Mouse (Mus musculus): ENCODE measurements at regions not wholly inside any gene's neighbourhood (a gene's known extent, or its start where the extent isn't known, plus 50 kb on each side); places are given as distances from the start of the nearest gene placed in this dataset.

DNA sequence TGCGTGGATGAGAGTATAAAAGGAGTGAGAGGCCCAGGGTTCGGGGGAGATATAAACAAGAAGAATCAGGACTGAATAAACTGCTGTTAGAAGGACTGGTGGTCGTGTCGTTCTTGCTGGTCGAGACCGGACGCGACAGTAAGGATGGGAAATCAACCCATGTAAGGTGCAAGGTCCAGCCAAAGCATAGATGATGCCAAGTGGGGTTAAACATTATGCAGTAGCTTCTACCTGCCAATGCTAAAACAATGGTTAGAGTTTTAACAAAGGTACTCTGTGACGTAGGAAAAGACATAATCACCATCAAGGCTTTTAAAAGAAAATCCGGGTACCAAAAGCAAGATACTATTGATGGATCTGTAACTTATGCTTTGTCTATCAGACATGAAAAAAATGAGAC is 58.4 kb upstream of the Tmc1 start:
- no peak overlapping the region for H3K4me2 ChIP-seq (replicated peaks)
- no peak overlapping the region for H3K27ac ChIP-seq
- DNase-seq (ENCODE audit: low spot score) (no peak), ATAC-seq (ENCODE audit: low FRiP score) (no peak)
- WGBS, result 87% methylated on average over 8 of the region's 10 CpGs
- no peaks in the 10 kb centered on the region for H3K36me3 ChIP-seq (replicated peaks; ENCODE audit: control insufficient read depth, insufficient read depth)
- H3K9me3 ChIP-seq (ENCODE audit: control insufficient read depth, low read length), result no peaks in the 10 kb centered on the region
- H3K27me3 ChIP-seq (ENCODE audit: control insufficient read depth, insufficient read depth, low read length), result no peaks in the 10 kb centered on the region
- H3K4me3 ChIP-seq (replicated peaks; ENCODE audit: low read length), result no peak overlapping the region
- H3K9ac ChIP-seq, result no peak overlapping the region
- H3K4me1 ChIP-seq (replicated peaks; ENCODE audit: control insufficient read depth, insufficient read depth, low read length), result no peaks in the 10 kb centered on the region

DNA sequence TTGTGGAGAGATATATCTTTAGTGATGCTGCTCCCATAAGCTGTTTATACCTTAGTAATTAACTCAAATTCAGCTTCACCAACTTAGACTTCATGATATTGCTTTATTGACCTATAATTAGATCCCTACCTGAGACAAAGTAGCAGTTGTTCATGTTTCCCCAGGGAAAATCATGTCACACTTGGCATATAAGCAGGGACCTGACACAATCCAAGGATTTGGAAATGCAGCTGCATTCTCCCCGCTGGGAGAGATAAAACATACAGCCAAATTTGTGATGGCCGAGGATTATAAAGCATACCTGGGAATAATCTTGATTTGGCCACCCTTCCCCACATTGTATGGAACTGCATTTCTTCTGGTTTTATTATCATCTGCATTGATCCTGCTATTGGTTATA is 55.6 kb upstream of the Tmc1 start:
- DNase-seq (ENCODE audit: low spot score), result no peak
- Histone ChIP-seq H3K4me1 (replicated peaks; ENCODE audit: control insufficient read depth, insufficient read depth, low read length) (no peaks in the 10 kb centered on the region), H3K36me3 (replicated peaks; ENCODE audit: control insufficient read depth, insufficient read depth) (no peaks in the 10 kb centered on the region), H3K9me3 (ENCODE audit: control insufficient read depth, low read length) (no peaks in the 10 kb centered on the region), H3K27me3 (ENCODE audit: control insufficient read depth, insufficient read depth, low read length) (no peaks in the 10 kb centered on the region), H3K4me3 (replicated peaks; ENCODE audit: low read length) (no peak overlapping the region), H3K9ac (no peak overlapping the region), H3K27ac (no peak overlapping the region), H3K4me2 (replicated peaks) (no peak overlapping the region)
- 92% methylated on average over 2 of the region's 2 CpGs for WGBS
- no peak for ATAC-seq (ENCODE audit: low FRiP score)

DNA sequence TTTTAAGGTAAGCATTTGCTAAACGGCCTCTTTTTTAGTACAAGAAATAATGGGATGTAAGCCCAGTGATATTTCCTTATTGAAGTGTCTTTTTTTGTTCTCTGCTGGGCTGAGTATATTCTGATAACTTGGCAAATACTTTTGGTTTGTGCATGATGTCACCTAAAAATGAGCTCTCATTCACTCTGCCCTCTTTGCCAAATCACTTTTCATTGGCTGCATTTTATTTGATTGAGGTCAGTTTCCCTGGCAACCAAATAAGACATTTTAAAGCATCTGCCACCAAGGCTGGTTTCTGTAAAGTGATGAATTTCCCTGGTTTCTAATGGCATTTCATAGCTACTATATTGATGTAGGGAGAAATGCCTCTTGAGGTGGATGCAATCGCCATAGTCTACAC is 50.4 kb upstream of the Tmc1 start:
- H3K4me1 ChIP-seq (replicated peaks; ENCODE audit: control insufficient read depth, insufficient read depth, low read length), result no peaks in the 10 kb centered on the region
- no peaks in the 10 kb centered on the region for H3K9me3 ChIP-seq (ENCODE audit: control insufficient read depth, low read length)
- WGBS, result 75% methylated on average over 2 of the region's 2 CpGs
- no peak overlapping the region for H3K4me3 ChIP-seq (replicated peaks; ENCODE audit: low read length)
- no peak overlapping the region for H3K9ac ChIP-seq
- no peaks in the 10 kb centered on the region for H3K36me3 ChIP-seq (replicated peaks; ENCODE audit: control insufficient read depth, insufficient read depth)
- ATAC-seq (ENCODE audit: low FRiP score) (no peak), DNase-seq (ENCODE audit: low spot score) (no peak)
- H3K27me3 ChIP-seq (ENCODE audit: control insufficient read depth, insufficient read depth, low read length), result no peaks in the 10 kb centered on the region
- H3K27ac ChIP-seq, result no peak overlapping the region
- H3K4me2 ChIP-seq (replicated peaks), result no peak overlapping the region
